Mouse (Mus musculus) CH12.LX (cell line): ENCODE data around the gene Prg2. TPM values are rescaled to one million over a fixed set of nuclear protein-coding genes. Genes with fewer than 3 reads are reported as not detected.

Source experiments
- DNase-seq: peaks from one replicate; pipeline ENCODE4 v3.0.0-alpha.2; 2013; ENCODE audit errors: extremely low read depth
- H3K27ac ChIP-seq: 2 replicates; pipeline ENCODE4 v1.5.1; 2012; ENCODE audit warnings: low read depth, mild to moderate bottlenecking, control low read depth, moderate library complexity; ENCODE audit not compliant: insufficient read depth
- H3K27me3 ChIP-seq: replicated peaks from 2 replicates; pipeline ENCODE3; 2012; ENCODE audit warnings: inconsistent platforms
- H3K36me3 ChIP-seq, 2 experiments: replicated peaks in 1 of 2; 2 replicates each; pipeline versions ENCODE3 to v1.6.1; 2012; ENCODE audit warnings: inconsistent platforms in 1 of 2, low read length in 1 of 2, mild to moderate bottlenecking in 1 of 2, mixed read lengths in 1 of 2, moderate library complexity in 1 of 2; ENCODE audit not compliant: control insufficient read depth in 1 of 2, insufficient read depth in 1 of 2
- H3K4me1 ChIP-seq, 2 experiments: 2 replicates each; pipeline ENCODE4 v1.6.1; 2012; ENCODE audit warnings: inconsistent platforms in 1 of 2, moderate library complexity in 1 of 2; ENCODE audit not compliant: insufficient read depth in 2 of 2, control insufficient read depth in 1 of 2
- H3K4me2 ChIP-seq: 2 replicates; pipeline ENCODE4 v1.6.1; 2012; ENCODE audit warnings: low read depth, mild to moderate bottlenecking, control low read depth; ENCODE audit not compliant: poor library complexity, insufficient read depth, severe bottlenecking
- H3K4me3 ChIP-seq, 3 experiments: fragments of 150-350 bp in 1 of 3; sonication (generic) in 1 of 3; replicated peaks in 1 of 3; 2 replicates each; pipeline versions ENCODE3 to v1.5.1; 2011 to 2012; ENCODE audit warnings: low read depth in 2 of 3, low read length in 2 of 3, mild to moderate bottlenecking in 2 of 3, moderate library complexity in 2 of 3, control low read depth in 1 of 3, improper control_type of control experiment in 1 of 3, inconsistent platforms in 1 of 3, mixed read lengths in 1 of 3; ENCODE audit not compliant: poor library complexity in 1 of 3
- H3K79me2 ChIP-seq: replicated peaks from 2 replicates; pipeline ENCODE4 v1.6.1; 2012; ENCODE audit warnings: mild to moderate bottlenecking, moderate library complexity; ENCODE audit not compliant: control insufficient read depth, poor library complexity, insufficient read depth, severe bottlenecking; ENCODE audit errors: extremely low read depth
- H3K9ac ChIP-seq: 2 replicates; pipeline ENCODE4 v1.6.1; 2012; ENCODE audit warnings: low read depth, mild to moderate bottlenecking, control low read depth, moderate library complexity; ENCODE audit not compliant: insufficient read depth
- H3K9me3 ChIP-seq: replicated peaks from 2 replicates; pipeline ENCODE3; 2012; ENCODE audit warnings: low read length, inconsistent platforms, mixed read lengths
- BHLHE40 ChIP-seq: IDR thresholded peaks from 2 replicates; pipeline ENCODE4 v1.6.1; 2011; ENCODE audit warnings: mild to moderate bottlenecking, low read depth, low read length, improper control_type of control experiment
- CHD1 ChIP-seq: IDR thresholded peaks from 2 replicates; pipeline ENCODE4 v1.6.1; 2012; ENCODE audit warnings: low read depth, low read length, improper control_type of control experiment, inconsistent platforms
- CHD2 ChIP-seq: IDR thresholded peaks from 2 replicates; pipeline ENCODE4 v1.6.1; 2011; ENCODE audit warnings: low read length, improper control_type of control experiment
- CTCF ChIP-seq, 2 experiments: IDR thresholded peaks in 1 of 2; conservative IDR thresholded peaks in 1 of 2; 2 replicates each; pipeline ENCODE4 v1.5.1; 2011 to 2012; ENCODE audit warnings: low read depth in 2 of 2, low read length in 2 of 2, improper control_type of control experiment in 1 of 2, inconsistent platforms in 1 of 2, mild to moderate bottlenecking in 1 of 2, moderate library complexity in 1 of 2
- E2F4 ChIP-seq: IDR thresholded peaks from 2 replicates; pipeline ENCODE4 v1.6.1; 2011; ENCODE audit warnings: low read depth, low read length, improper control_type of control experiment; ENCODE audit not compliant: insufficient replicate concordance
- ELF1 ChIP-seq: IDR thresholded peaks from 2 replicates; pipeline ENCODE4 v1.6.1; 2014; ENCODE audit warnings: low read depth, mild to moderate bottlenecking, inconsistent platforms, low read length, improper control_type of control experiment
- EP300 ChIP-seq: IDR thresholded peaks from 2 replicates; pipeline ENCODE4 v1.6.1; 2011; ENCODE audit warnings: low read length, improper control_type of control experiment
- ETS1 ChIP-seq: conservative IDR thresholded peaks from 2 replicates; pipeline ENCODE4 v1.6.1; 2012; ENCODE audit warnings: low read depth, mild to moderate bottlenecking, inconsistent platforms, low read length, improper control_type of control experiment, moderate library complexity
- GABPA ChIP-seq: IDR thresholded peaks from 2 replicates; pipeline ENCODE4 v1.6.1; 2012; ENCODE audit warnings: low read depth, low read length, improper control_type of control experiment, inconsistent platforms; ENCODE audit not compliant: insufficient replicate concordance
- HCFC1 ChIP-seq: IDR thresholded peaks from 2 replicates; pipeline ENCODE4 v1.6.1; 2012; ENCODE audit warnings: low read depth, mild to moderate bottlenecking, inconsistent platforms, low read length, improper control_type of control experiment
- IRF4 ChIP-seq: IDR thresholded peaks from 2 replicates; pipeline ENCODE4 v1.6.1; 2014; ENCODE audit warnings: low read depth, mild to moderate bottlenecking, inconsistent platforms, low read length, improper control_type of control experiment
- JUN ChIP-seq: IDR thresholded peaks from 2 replicates; pipeline ENCODE4 v1.6.1; 2011; ENCODE audit warnings: low read depth, mild to moderate bottlenecking, low read length, improper control_type of control experiment, moderate library complexity; ENCODE audit not compliant: insufficient read depth
- JUND ChIP-seq: conservative IDR thresholded peaks from 2 replicates; pipeline ENCODE4 v1.6.1; 2011; ENCODE audit warnings: low read depth, low read length, improper control_type of control experiment
- KAT2A ChIP-seq: IDR thresholded peaks from 2 replicates; pipeline ENCODE4 v1.6.1; 2012; ENCODE audit warnings: low read length, improper control_type of control experiment, inconsistent platforms; ENCODE audit not compliant: insufficient replicate concordance
- MAFK ChIP-seq: IDR thresholded peaks from 2 replicates; pipeline ENCODE4 v1.6.1; 2011; ENCODE audit warnings: low read length, improper control_type of control experiment; ENCODE audit not compliant: insufficient replicate concordance
- MAX ChIP-seq: IDR thresholded peaks from 2 replicates; pipeline ENCODE4 v1.6.1; 2011; ENCODE audit warnings: low read length, improper control_type of control experiment
- MAZ ChIP-seq: IDR thresholded peaks from 2 replicates; pipeline ENCODE4 v1.6.1; 2012; ENCODE audit warnings: low read depth, mild to moderate bottlenecking, inconsistent platforms, low read length, improper control_type of control experiment, moderate library complexity
- MEF2A ChIP-seq: IDR thresholded peaks from 2 replicates; pipeline ENCODE4 v1.6.1; 2014; ENCODE audit warnings: low read depth, mild to moderate bottlenecking, inconsistent platforms, low read length, improper control_type of control experiment, borderline replicate concordance
- MXI1 ChIP-seq: IDR thresholded peaks from 2 replicates; pipeline ENCODE4 v1.6.1; 2011; ENCODE audit warnings: mild to moderate bottlenecking, low read depth, low read length, improper control_type of control experiment
- MYC ChIP-seq: IDR thresholded peaks from 2 replicates; pipeline ENCODE4 v1.6.1; 2011; ENCODE audit warnings: low read depth, mild to moderate bottlenecking, improper control_type of control experiment, low read length
- NELFE ChIP-seq: IDR thresholded peaks from 2 replicates; pipeline ENCODE4 v1.6.1; 2011; ENCODE audit warnings: low read depth, low read length, improper control_type of control experiment
- NRF1 ChIP-seq: IDR thresholded peaks from 2 replicates; pipeline ENCODE4 v1.6.1; 2014; ENCODE audit warnings: low read depth, mild to moderate bottlenecking, inconsistent platforms, low read length, improper control_type of control experiment, moderate library complexity
- PAX5 ChIP-seq: IDR thresholded peaks from 2 replicates; pipeline ENCODE4 v1.6.1; 2012; ENCODE audit warnings: low read length, inconsistent platforms, mixed read lengths
- POLR2A ChIP-seq: IDR thresholded peaks from 2 replicates; pipeline ENCODE4 v1.6.1; 2011; ENCODE audit warnings: low read depth, mild to moderate bottlenecking, improper control_type of control experiment, low read length
- POLR2AphosphoS2 ChIP-seq: IDR thresholded peaks from 2 replicates; pipeline ENCODE4 v1.6.1; 2011; ENCODE audit warnings: low read depth, low read length, improper control_type of control experiment
- RAD21 ChIP-seq: IDR thresholded peaks from 2 replicates; pipeline ENCODE4 v1.6.1; 2011; ENCODE audit warnings: low read depth, mild to moderate bottlenecking, low read length, improper control_type of control experiment, moderate library complexity
- RCOR1 ChIP-seq: conservative IDR thresholded peaks from 2 replicates; pipeline ENCODE4 v1.6.1; 2012; ENCODE audit warnings: low read depth, mild to moderate bottlenecking, inconsistent platforms, low read length, improper control_type of control experiment
- SIN3A ChIP-seq: IDR thresholded peaks from 2 replicates; pipeline ENCODE4 v1.6.1; 2012; ENCODE audit warnings: low read length, improper control_type of control experiment, inconsistent platforms
- SMC3 ChIP-seq: IDR thresholded peaks from 2 replicates; pipeline ENCODE4 v1.6.1; 2011; ENCODE audit warnings: low read depth, low read length, improper control_type of control experiment
- TBP ChIP-seq: conservative IDR thresholded peaks from 2 replicates; pipeline ENCODE4 v1.6.1; 2011; ENCODE audit warnings: low read depth, low read length, improper control_type of control experiment
- TCF12 ChIP-seq: IDR thresholded peaks from 2 replicates; pipeline ENCODE4 v1.6.1; 2014; ENCODE audit warnings: low read depth, mild to moderate bottlenecking, inconsistent platforms, low read length, improper control_type of control experiment
- UBTF ChIP-seq: IDR thresholded peaks from 2 replicates; pipeline ENCODE4 v1.6.1; 2012; ENCODE audit warnings: low read depth, mild to moderate bottlenecking, inconsistent platforms, low read length, improper control_type of control experiment, moderate library complexity
- USF1 ChIP-seq: IDR thresholded peaks from 2 replicates; pipeline ENCODE4 v1.6.1; 2014; ENCODE audit warnings: low read depth, mild to moderate bottlenecking, inconsistent platforms, low read length, improper control_type of control experiment
- USF2 ChIP-seq: conservative IDR thresholded peaks from 2 replicates; pipeline ENCODE4 v1.6.1; 2011; ENCODE audit warnings: low read depth, low read length, improper control_type of control experiment
- ZC3H11A ChIP-seq: IDR thresholded peaks from 2 replicates; pipeline ENCODE4 v1.6.1; 2012; ENCODE audit warnings: low read depth, mild to moderate bottlenecking, inconsistent platforms, low read length, improper control_type of control experiment
- ZKSCAN1 ChIP-seq: IDR thresholded peaks from 2 replicates; pipeline ENCODE4 v1.6.1; 2012; ENCODE audit warnings: low read depth, inconsistent platforms, low read length, improper control_type of control experiment, borderline replicate concordance
- ZMIZ1 ChIP-seq: IDR thresholded peaks from 2 replicates; pipeline ENCODE4 v1.6.1; 2012; ENCODE audit warnings: low read depth, mild to moderate bottlenecking, inconsistent platforms, low read length, improper control_type of control experiment
- ZNF384 ChIP-seq: IDR thresholded peaks from 2 replicates; pipeline ENCODE4 v1.6.1; 2012; ENCODE audit warnings: low read depth, low read length, improper control_type of control experiment, inconsistent platforms
- dilution Hi-C: fragments of 300-500 bp; cut with MboI; formaldehyde crosslinking; loops from 2 replicates; pipeline ENCODE4 v1.14.3; 2020; ENCODE audit warnings: low sequenced_read_pairs; ENCODE audit not compliant: extremely low pct_unique_long_range_greater_than_20kb, extremely low pct_ligation_motif_present
- in situ Hi-C: fragments of 300-500 bp; cut with MboI; formaldehyde crosslinking; loops from 3 replicates; pipeline ENCODE4 v1.14.3; 2019; ENCODE audit warnings: low sequenced_read_pairs, low pct_ligation_motif_present, low pct_unique_long_range_greater_than_20kb, mixed read lengths
- polyA plus RNA-seq: library from polyadenylated mRNA; unstranded; fragments of >175 nt; gene quantifications from 2 replicates; pipeline ENCODE4 v1.2.1, GENCODE M21; 2012; ENCODE audit warnings: low read depth; ENCODE audit not compliant: insufficient read length
- total RNA-seq, 2 experiments: library from RNA; depleted of rRNA; stranded (reverse); fragments of 300-350 nt in 1 of 2; fragments of >200 nt in 1 of 2; gene quantifications; 2 replicates each; pipeline ENCODE4 v1.2.3; 2012 to 2014

The Prg2 gene
- total and polyA plus RNA-seq, 3 experiments: 0.60 to 0.93 (median 0.81) TPM

DNA sequence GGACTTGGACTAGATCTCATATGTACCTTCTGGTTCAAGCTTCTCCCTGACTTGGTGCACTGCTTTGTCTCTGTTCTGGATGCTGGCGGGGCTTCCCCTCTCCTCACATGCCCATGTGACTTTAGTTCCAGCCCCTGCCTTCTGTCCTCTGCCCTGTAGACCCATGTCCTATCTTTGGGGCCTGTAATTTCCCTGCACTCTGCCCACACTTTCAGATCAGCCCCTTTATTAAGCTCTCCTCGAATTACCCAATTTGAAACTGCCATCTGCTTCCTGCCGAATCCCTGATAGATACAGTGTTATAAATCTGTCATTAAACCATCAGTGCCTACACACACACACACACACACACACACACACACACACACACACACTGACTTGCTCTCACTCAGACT, 34.3 kb downstream of the Prg2 start:
- no peaks in the 10 kb centered on the region for H3K27me3 ChIP-seq
- no peaks in the 10 kb centered on the region for H3K79me2 ChIP-seq
- dilution Hi-C loops (no loop called here), in situ Hi-C loops (no loop called here)
- H3K27ac ChIP-seq: no peak overlapping the region
- no peak overlapping the region for H3K9ac ChIP-seq
- H3K4me1 ChIP-seq: peaks cover 8 to 50% of the 10 kb centered on the region in 2 experiments
- H3K4me2 ChIP-seq: peak overlapping the region; percentile 7; the same call in 1 of the 2 replicates
- H3K9me3 ChIP-seq: no peaks in the 10 kb centered on the region
- peak; percentile 66 for DNase-seq
- H3K36me3 ChIP-seq: peaks cover 0 to 2% of the 10 kb centered on the region in 2 experiments
- H3K4me3 ChIP-seq: no peak overlapping the region
- TF ChIP-seq TCF12: 0 out of 2 replicates have a peak, but pooled peaks have one; percentile 20
- TF ChIP-seq PAX5: no peak
- TF ChIP-seq ZMIZ1: no peak
- TF ChIP-seq ZC3H11A: no peak
- TF ChIP-seq UBTF: no peak
- peak; percentile 72 for TF ChIP-seq USF1
- no peak for TF ChIP-seq RCOR1
- TF ChIP-seq RAD21: no peak
- TF ChIP-seq NRF1: no peak
- no peak for TF ChIP-seq GABPA
- no peak for TF ChIP-seq MYC
- no peak for TF ChIP-seq CHD1
- TF ChIP-seq MAFK: no peak
- TF ChIP-seq MAX: peak; percentile 61; the same call in 1 of the 2 replicates
- TF ChIP-seq SMC3: no peak
- TF ChIP-seq MEF2A: peak; percentile 67; the same call in 1 of the 2 replicates
- TF ChIP-seq POLR2AphosphoS2: no peak
- no peak for TF ChIP-seq MAZ
- no peak for TF ChIP-seq HCFC1
- TF ChIP-seq JUND: no peak
- no peak for TF ChIP-seq ZNF384
- no peak for TF ChIP-seq ZKSCAN1
- TF ChIP-seq SIN3A: no peak
- no peak for TF ChIP-seq JUN
- no peak for TF ChIP-seq TBP
- TF ChIP-seq CTCF (conservative IDR thresholded peaks at IDR 0.05 in 1 of 2, IDR thresholded peaks at IDR 0.05 in 1 of 2; ENCODE audit: low read depth in 2 of 2, low read length in 2 of 2): no peak
- TF ChIP-seq NELFE: no peak
- TF ChIP-seq ETS1: no peak; the same call in 1 of the 2 replicates
- TF ChIP-seq CHD2: no peak
- TF ChIP-seq KAT2A: no peak
- peak; percentile 68 for TF ChIP-seq BHLHE40
- TF ChIP-seq IRF4: peak; percentile 36; the same call in 1 of the 2 replicates
- TF ChIP-seq EP300: peak; percentile 30; the same call in 1 of the 2 replicates
- TF ChIP-seq MXI1: no peak
- no peak for TF ChIP-seq E2F4
- TF ChIP-seq POLR2A: no peak
- peak; percentile 63 for TF ChIP-seq USF2
- no peak for TF ChIP-seq ELF1
